Mouse (Mus musculus) spleen, adult 2 months (tissue): ENCODE results near the gene Sdr9c7.

Source experiments
- CTCF ChIP-seq: fragments of 200-500 bp; IDR thresholded peaks from 2 replicates; pipeline ENCODE4 v1.5.1; 2011; ENCODE audit warnings: mild to moderate bottlenecking, inconsistent platforms; ENCODE audit not compliant: insufficient read depth, insufficient read length, insufficient replicate concordance; ENCODE audit errors: extremely low read depth
- POLR2A ChIP-seq: fragments of 200-500 bp; IDR thresholded peaks from 2 replicates; pipeline ENCODE4 v1.6.1; 2011; ENCODE audit warnings: low read depth, low read length, inconsistent platforms

- TF ChIP-seq CTCF: no peak
- no peak for TF ChIP-seq POLR2A
These were observed 19.3 kb downstream of the Sdr9c7 start for GRCm38 (mm10) chr10:127917651-127918050.
